Mouse (Mus musculus) cerebellum, adult 2 months (tissue): Measurements from ENCODE around the gene H2afz.

Source experiments
- CTCF ChIP-seq: fragments of 200-500 bp; IDR thresholded peaks from 2 replicates; pipeline ENCODE4 v1.5.1; 2011; ENCODE audit warnings: low read depth, mild to moderate bottlenecking, control low read depth, low read length, moderate library complexity, borderline replicate concordance; ENCODE audit not compliant: insufficient read depth
- POLR2A ChIP-seq: fragments of 200-500 bp; IDR thresholded peaks from 2 replicates; pipeline ENCODE4 v1.6.1; 2011; ENCODE audit warnings: low read length, control low read depth, borderline replicate concordance; ENCODE audit not compliant: insufficient read depth

- TF ChIP-seq POLR2A = no peak
- TF ChIP-seq CTCF = no peak
Observed at GRCm38 (mm10) chr3:137836543-137836942, 27.7 kb upstream of the H2afz start.
